Mouse (Mus musculus) intestine, embryonic 15.5 days (tissue): ENCODE measurements around the gene Snhg11. TPM values are rescaled to one million over a fixed set of nuclear protein-coding genes. Genes with fewer than 3 reads are reported as not detected.

Experiments used
- ATAC-seq: fragments of 200-750 bp; cut with Nextera tagmentation; 2 replicates; pipeline ENCODE4 v1.8.0; 2017; ENCODE audit warnings: moderate TSS enrichment, moderate library complexity
- H3K27ac ChIP-seq: fragments of 300-500 bp; sonication (generic); 2 replicates; pipeline ENCODE4 v1.5.1; 2015; ENCODE audit warnings: mild to moderate bottlenecking, inconsistent platforms
- H3K27me3 ChIP-seq: fragments of 300-500 bp; sonication (generic); replicated peaks from 2 replicates; pipeline ENCODE4 v1.6.1; 2015; ENCODE audit warnings: inconsistent platforms
- H3K36me3 ChIP-seq: fragments of 300-500 bp; sonication (generic); 2 replicates; pipeline ENCODE4 v1.6.1; 2015; ENCODE audit warnings: inconsistent platforms
- H3K4me1 ChIP-seq: fragments of 300-500 bp; sonication (generic); replicated peaks from 2 replicates; pipeline ENCODE4 v1.6.1; 2015; ENCODE audit warnings: inconsistent platforms
- H3K4me2 ChIP-seq: fragments of 300-500 bp; sonication (generic); replicated peaks from 2 replicates; pipeline ENCODE4 v1.6.1; 2015; ENCODE audit warnings: mild to moderate bottlenecking, inconsistent platforms
- H3K4me3 ChIP-seq: fragments of 300-500 bp; sonication (generic); replicated peaks from 2 replicates; pipeline ENCODE4 v1.5.1; 2015; ENCODE audit warnings: inconsistent platforms
- H3K9ac ChIP-seq: fragments of 300-500 bp; sonication (generic); 2 replicates; pipeline ENCODE4 v1.6.1; 2015; ENCODE audit warnings: inconsistent platforms
- H3K9me3 ChIP-seq: fragments of 300-500 bp; sonication (generic); 2 replicates; pipeline ENCODE4 v1.6.1; 2016; ENCODE audit warnings: inconsistent platforms
- WGBS: fragments of 180-500 bp; shearing (Covaris S2); methylation state at CpG from one replicate; pipeline ENCODE4 v1.1.7; 2015; 5-methylcytosine and 5-hydroxymethylcytosine counted together
- polyA plus RNA-seq: library from polyadenylated mRNA; unstranded; fragments of >200 nt; fragmentation: Nextera tagmentation; extraction: Ambion mirVana; gene quantifications from 2 replicates; pipeline ENCODE4 v1.2.1, GENCODE M21; 2015

Gene Snhg11
- polyA plus RNA-seq, 1 experiment from 2014 or later: 4.8 TPM

DNA sequence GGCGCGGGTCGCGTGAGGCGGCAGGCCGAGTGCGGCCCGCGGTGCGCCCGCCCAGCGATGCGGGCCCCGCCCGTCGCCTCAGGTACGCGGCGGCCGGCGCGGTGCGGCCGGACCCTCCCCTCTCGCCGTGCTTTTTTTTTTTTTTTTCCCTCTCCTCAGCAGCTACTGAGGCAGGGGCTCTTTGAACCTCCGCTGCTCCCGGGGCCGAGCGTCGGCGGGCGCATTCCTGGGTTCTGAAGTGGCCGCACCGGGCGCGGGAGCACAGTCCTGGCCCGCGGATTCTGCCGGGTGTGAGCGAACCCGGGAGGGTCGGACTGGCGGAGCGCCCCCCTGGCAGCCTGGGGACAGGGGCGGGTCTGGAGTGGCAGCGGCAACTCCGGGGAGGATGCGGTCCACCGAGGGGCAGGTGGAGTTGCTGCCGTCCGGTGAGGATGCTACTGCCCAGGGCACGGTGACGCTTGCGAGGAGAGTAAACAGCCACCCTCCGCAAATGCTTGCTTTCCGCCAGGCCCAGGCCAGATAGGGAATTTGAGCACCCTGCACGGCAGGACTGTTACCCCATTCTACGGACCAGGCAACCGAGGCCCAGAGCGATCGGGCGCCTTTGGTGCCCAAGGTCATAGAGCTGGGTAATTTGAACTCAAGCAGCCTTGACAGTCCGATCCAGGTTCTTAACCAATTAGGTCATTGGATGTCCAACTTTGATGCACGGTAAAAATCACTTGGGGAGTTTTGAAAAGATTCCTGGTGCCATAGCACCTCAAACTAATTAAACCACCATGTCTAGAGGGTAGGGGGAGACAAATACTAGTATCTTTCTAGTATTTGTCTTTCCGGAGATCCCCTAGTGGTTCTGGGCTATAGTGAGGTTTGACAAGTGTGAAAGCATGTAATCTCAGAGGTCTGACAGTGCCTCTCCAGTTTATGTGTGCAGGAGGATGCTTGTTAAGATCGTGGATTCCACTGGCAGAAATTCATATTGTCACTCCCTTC lies 34.9 kb downstream of the Snhg11 start:
- ATAC-seq: peak; percentile 76
- Histone ChIP-seq H3K27ac (peak overlapping the region; percentile 82), H3K4me1 (peaks cover 6% of the 10 kb centered on the region; the same call in 1 of the 2 replicates), H3K4me2 (peak overlapping the region; percentile 71), H3K9ac (peak overlapping the region; percentile 86), H3K4me3 (peak overlapping the region; percentile 87), H3K9me3 (no peaks in the 10 kb centered on the region), H3K27me3 (no peaks in the 10 kb centered on the region), H3K36me3 (no peaks in the 10 kb centered on the region)
- WGBS: 2% methylated on average over 49 of the region's 67 CpGs

- Histone ChIP-seq H3K9ac (no peak overlapping the region), H3K4me2 (no peak overlapping the region), H3K27ac (no peak overlapping the region), H3K4me1 (peaks cover 6% of the 10 kb centered on the region; the same call in 1 of the 2 replicates), H3K4me3 (no peak overlapping the region), H3K27me3 (no peaks in the 10 kb centered on the region), H3K36me3 (no peaks in the 10 kb centered on the region), H3K9me3 (no peaks in the 10 kb centered on the region)
- 71% methylated on average over 2 of the region's 2 CpGs for WGBS
- no peak for ATAC-seq
Measured at GRCm38 (mm10) chr2:158413240-158413639, 37.8 kb downstream of the Snhg11 start.

DNA sequence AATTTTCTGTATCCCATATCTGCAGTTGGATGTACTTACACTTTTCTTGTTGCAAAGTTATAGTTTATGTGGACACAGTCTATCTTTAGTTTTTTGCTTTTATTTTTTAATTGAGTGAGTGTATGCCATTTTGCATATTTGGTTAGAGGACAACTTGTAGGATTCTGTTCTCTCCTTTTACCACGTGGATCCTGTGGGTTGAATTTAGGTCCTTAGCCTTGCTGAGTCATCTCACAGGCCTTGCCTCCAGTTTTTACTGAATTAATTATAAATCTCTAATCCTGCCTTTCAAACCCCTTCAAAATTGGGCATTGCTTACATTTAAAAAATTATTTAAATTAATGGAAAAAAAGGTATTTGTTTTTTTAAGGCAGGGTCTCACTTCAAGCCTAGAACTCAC lies 40.4 kb downstream of the Snhg11 start:
- H3K27ac ChIP-seq: no peak overlapping the region
- 79% methylated on average over 1 of the region's 1 CpGs for WGBS
- no peak overlapping the region for H3K9ac ChIP-seq
- H3K4me2 ChIP-seq: no peak overlapping the region
- no peak overlapping the region for H3K4me3 ChIP-seq
- no peaks in the 10 kb centered on the region for H3K36me3 ChIP-seq
- no peak for ATAC-seq
- no peaks in the 10 kb centered on the region for H3K9me3 ChIP-seq
- H3K4me1 ChIP-seq: peaks cover 2% of the 10 kb centered on the region; the same call in 1 of the 2 replicates
- no peaks in the 10 kb centered on the region for H3K27me3 ChIP-seq

- Histone ChIP-seq H3K4me2 (no peak overlapping the region), H3K9ac (no peak overlapping the region), H3K4me3 (no peak overlapping the region), H3K27ac (no peak overlapping the region), H3K9me3 (no peaks in the 10 kb centered on the region), H3K27me3 (no peaks in the 10 kb centered on the region), H3K36me3 (no peaks in the 10 kb centered on the region), H3K4me1 (no peaks in the 10 kb centered on the region)
- peak; percentile 58; the same call in 1 of the 2 replicates for ATAC-seq
- 66% methylated on average over 1 of the region's 1 CpGs for WGBS
Measured at GRCm38 (mm10) chr2:158418663-158419062, 43.2 kb downstream of the Snhg11 start.

Other genes starting within 250 kb of the Snhg11 start
- 83.4 and 90.2 TPM in 2 replicates for gene Tgm2, start 229.2 kb upstream of the Snhg11 start, polyA plus RNA-seq
- 2.5 and 2.6 TPM in 2 replicates for gene D630003M21Rik, start 146.4 kb upstream of the Snhg11 start, polyA plus RNA-seq
- gene Bpi, start 117.5 kb upstream of the Snhg11 start, polyA plus RNA-seq: not detected in 2 replicates
- 5.4 and 5.5 TPM in 2 replicates for gene Lbp, start 69.1 kb upstream of the Snhg11 start, polyA plus RNA-seq
- gene Ralgapb, start 34.2 kb downstream of the Snhg11 start, polyA plus RNA-seq: 14.3 and 15.0 TPM in 2 replicates
- not detected in 2 replicates for gene Adig, start 127.0 kb downstream of the Snhg11 start, polyA plus RNA-seq
- 0.23 TPM in 1 of 2 replicates, not detected in the other for gene Arhgap40, start 137.2 kb downstream of the Snhg11 start, polyA plus RNA-seq
- not detected in 2 replicates for gene Slc32a1, start 235.1 kb downstream of the Snhg11 start, polyA plus RNA-seq
- 9.3 and 9.4 TPM in 2 replicates for gene Actr5, start 249.2 kb downstream of the Snhg11 start, polyA plus RNA-seq